Mouse (Mus musculus): ENCODE results near the gene Hist1h4a.
A peak's percentile ranks its signal among the peaks of the same experiment; 100 is the strongest.
"Not testable (repeated sequence)": the region's sequence is repeated elsewhere in the genome, so short reads cannot be mapped to it uniquely, and the experiment has no call there.

Hist1h4a gene

GRCm38 (mm10) chr13:23760972-23761864, at the start of gene Hist1h4a:
Gene Hist1h4a, minus strand, starts transcription at chr13:23761230.
- DNase-seq (ENCODE audit: low spot score in 2 of 2), result peak; percentile 98 to 99

GRCm38 (mm10) chr13:23806422-23807052, 45.5 kb upstream of the Hist1h4a start, which contains the start of gene Slc17a2:
Gene Slc17a2, plus strand, starts transcription at chr13:23806993.
- no peak for DNase-seq (ENCODE audit: low spot score in 2 of 2)

- DNase-seq (ENCODE audit: low spot score in 2 of 2), result no peak
Measured at GRCm38 (mm10) chr13:23804532-23804931, 43.5 kb upstream of the Hist1h4a start.

GRCm38 (mm10) chr13:23799405-23799804, 38.4 kb upstream of the Hist1h4a start:
- DNase-seq (ENCODE audit: low spot score in 2 of 2), result no peak

- DNase-seq (ENCODE audit: low spot score in 2 of 2), result no peak
Measured at GRCm38 (mm10) chr13:23792520-23792919, 31.5 kb upstream of the Hist1h4a start.

GRCm38 (mm10) chr13:23779025-23779424, 18.0 kb upstream of the Hist1h4a start:
- DNase-seq (ENCODE audit: low spot score in 2 of 2), result no peak

GRCm38 (mm10) chr13:23778339-23778738, 17.3 kb upstream of the Hist1h4a start:
- DNase-seq (ENCODE audit: low spot score in 2 of 2), result no peak

- peak in 1 of 2 experiments; percentile 28 for DNase-seq (ENCODE audit: low spot score in 2 of 2)
Measured at GRCm38 (mm10) chr13:23772561-23773313, 11.7 kb upstream of the Hist1h4a start.

GRCm38 (mm10) chr13:23769613-23770012, 8.6 kb upstream of the Hist1h4a start, which contains the start of gene Trim38:
Gene Trim38, plus strand, starts transcription at chr13:23769913.
- DNase-seq (ENCODE audit: low spot score in 2 of 2), result not testable (repeated sequence)

- DNase-seq (ENCODE audit: low spot score in 2 of 2), result no peak
Measured at GRCm38 (mm10) chr13:23768834-23769397, 7.9 kb upstream of the Hist1h4a start.

- no peak for DNase-seq (ENCODE audit: low spot score in 2 of 2)
Measured at GRCm38 (mm10) chr13:23766772-23767171, 5.7 kb upstream of the Hist1h4a start.

GRCm38 (mm10) chr13:23765172-23765513, 4.1 kb upstream of the Hist1h4a start:
- DNase-seq (ENCODE audit: low spot score in 2 of 2), result no peak

GRCm38 (mm10) chr13:23764324-23765171, 3.5 kb upstream of the Hist1h4a start:
- no peak for DNase-seq (ENCODE audit: low spot score in 2 of 2)

- peak; percentile 80 to 81 for DNase-seq (ENCODE audit: low spot score in 2 of 2)
Measured at GRCm38 (mm10) chr13:23763586-23764323, 2.7 kb upstream of the Hist1h4a start, which contains the start of gene Hist1h1a. Gene Hist1h1a, plus strand, starts transcription at chr13:23763666.

- no peak for DNase-seq (ENCODE audit: low spot score in 2 of 2)
Measured at GRCm38 (mm10) chr13:23763242-23763585, 2.2 kb upstream of the Hist1h4a start.

GRCm38 (mm10) chr13:23761871-23762821, 1.1 kb upstream of the Hist1h4a start, which contains the start of gene Hist1h3a:
Gene Hist1h3a, minus strand, starts transcription at chr13:23762386.
- DNase-seq (ENCODE audit: low spot score in 2 of 2), result peak in 1 of 2 experiments; percentile 35

GRCm38 (mm10) chr13:23760240-23760971, 624 bp downstream of the Hist1h4a start:
- DNase-seq (ENCODE audit: low spot score in 2 of 2), result no peak

GRCm38 (mm10) chr13:23759916-23760239, 1.2 kb downstream of the Hist1h4a start:
- no peak for DNase-seq (ENCODE audit: low spot score in 2 of 2)

Measured in urinary bladder, postnatal 4 days (tissue).